Mouse (Mus musculus) heart, embryonic 15.5 days (tissue): ENCODE data around the gene Bcan. TPM values are rescaled to one million over a fixed set of nuclear protein-coding genes. Genes with fewer than 3 reads are reported as not detected.

Experiments
- ATAC-seq: fragments of 200-750 bp; cut with Nextera tagmentation; replicated peaks from 2 replicates; pipeline ENCODE4 v1.8.0; 2017; ENCODE audit warnings: low read depth, moderate TSS enrichment; ENCODE audit not compliant: insufficient number of reproducible peaks, insufficient read depth, low FRiP score
- H3K27ac ChIP-seq: fragments of 300-500 bp; sonication (generic); 2 replicates; pipeline ENCODE4 v1.5.1; 2015; ENCODE audit warnings: mild to moderate bottlenecking, inconsistent platforms
- H3K27me3 ChIP-seq: fragments of 300-500 bp; sonication (generic); 2 replicates; pipeline ENCODE4 v1.6.1; 2015; ENCODE audit warnings: inconsistent platforms
- H3K36me3 ChIP-seq: fragments of 300-500 bp; sonication (generic); 2 replicates; pipeline ENCODE4 v1.6.1; 2015; ENCODE audit warnings: mild to moderate bottlenecking, inconsistent platforms
- H3K4me1 ChIP-seq: fragments of 300-500 bp; sonication (generic); replicated peaks from 2 replicates; pipeline ENCODE4 v1.6.1; 2015; ENCODE audit warnings: inconsistent platforms
- H3K4me2 ChIP-seq: fragments of 300-500 bp; sonication (generic); 2 replicates; pipeline ENCODE4 v1.6.1; 2015; ENCODE audit warnings: inconsistent platforms, mild to moderate bottlenecking, moderate library complexity
- H3K4me3 ChIP-seq: fragments of 300-500 bp; sonication (generic); 2 replicates; pipeline ENCODE4 v1.5.1; 2015; ENCODE audit warnings: mild to moderate bottlenecking, inconsistent platforms
- H3K9ac ChIP-seq: fragments of 300-500 bp; sonication (generic); 2 replicates; pipeline ENCODE4 v1.6.1; 2015; ENCODE audit warnings: mild to moderate bottlenecking, inconsistent platforms
- H3K9me3 ChIP-seq: fragments of 300-500 bp; sonication (generic); replicated peaks from 2 replicates; pipeline ENCODE4 v1.6.1; 2016; ENCODE audit warnings: inconsistent platforms
- WGBS: fragments of 180-500 bp; shearing (Covaris S2); methylation state at CpG from one replicate; pipeline ENCODE4 v1.1.7; 2015; ENCODE audit warnings: mixed read lengths; 5-methylcytosine and 5-hydroxymethylcytosine counted together
- polyA plus RNA-seq: library from polyadenylated mRNA; unstranded; fragments of >200 nt; fragmentation: Nextera tagmentation; extraction: Ambion mirVana; gene quantifications from 2 replicates; pipeline ENCODE4 v1.2.1, GENCODE M21; 2015

Bcan gene
- polyA plus RNA-seq, result 0.24 and 0.34 TPM in 2 replicates

DNA sequence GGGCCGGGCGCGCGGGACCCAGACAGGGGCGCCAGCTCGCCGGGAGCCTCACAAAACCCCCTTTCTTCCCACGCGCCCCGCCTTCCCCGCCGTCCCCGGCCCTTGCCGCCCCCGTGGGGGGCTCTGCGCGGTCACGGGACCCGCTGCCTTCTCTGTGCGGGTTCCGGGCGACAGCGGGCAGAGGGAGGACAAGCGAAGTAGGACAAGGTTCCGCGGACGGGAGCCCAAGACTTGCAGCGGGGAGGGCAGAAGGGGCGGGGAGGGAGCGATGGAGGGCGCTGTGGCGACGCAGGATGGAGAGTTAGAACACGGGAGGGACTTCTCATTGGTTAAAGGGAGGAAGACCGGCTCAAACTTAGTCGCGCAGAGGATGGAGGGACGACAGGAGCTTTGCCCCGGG, at the start of gene Bcan:
TSS of gene Bcan (minus strand) at position 50 of the 400 bp plus-strand sequence.
- Histone ChIP-seq H3K36me3 (no peaks in the 10 kb centered on the region), H3K4me2 (peak within 1 kb of the TSS; percentile 70), H3K4me3 (peak within 1 kb of the TSS; percentile 47), H3K27me3 (peaks cover 99% of the 10 kb centered on the region), H3K27ac (no peak within 1 kb of the TSS), H3K4me1 (peaks cover 34% of the 10 kb centered on the region), H3K9me3 (no peaks in the 10 kb centered on the region), H3K9ac (0 out of 2 replicates have a peak within 1 kb of the TSS, but pooled peaks have one; percentile 6)
- no peak for ATAC-seq
- under 1% methylated on average over 39 of the region's 39 CpGs for WGBS

GRCm38 (mm10) chr3:88049532-88049931, 49.5 kb upstream of the Bcan start:
- Histone ChIP-seq H3K9ac (no peak overlapping the region), H3K4me3 (no peak overlapping the region), H3K4me2 (no peak overlapping the region), H3K36me3 (peaks cover 24% of the 10 kb centered on the region), H3K27me3 (no peaks in the 10 kb centered on the region), H3K27ac (no peak overlapping the region), H3K9me3 (no peaks in the 10 kb centered on the region), H3K4me1 (no peaks in the 10 kb centered on the region)
- no peak for ATAC-seq
- 54% methylated on average over 3 of the region's 3 CpGs for WGBS

- peak within 1 kb of the TSS; percentile 80 for H3K4me2 ChIP-seq
- H3K4me3 ChIP-seq, result peak within 1 kb of the TSS; percentile 70
- peaks cover 10% of the 10 kb centered on the region for H3K4me1 ChIP-seq
- peak within 1 kb of the TSS; percentile 45 for H3K27ac ChIP-seq
- no peaks in the 10 kb centered on the region for H3K36me3 ChIP-seq
- 8% methylated on average over 36 of the region's 36 CpGs for WGBS
- peaks cover 22% of the 10 kb centered on the region for H3K27me3 ChIP-seq
- ATAC-seq, result peak; percentile 88
- H3K9me3 ChIP-seq, result no peaks in the 10 kb centered on the region
- peak within 1 kb of the TSS; percentile 59 for H3K9ac ChIP-seq
These were observed 42.8 kb upstream of the Bcan start, which contains the start of gene Gpatch4 for GRCm38 (mm10) chr3:88042661-88043421. Gene Gpatch4 (plus strand): TSS chr3:88043108.

DNA sequence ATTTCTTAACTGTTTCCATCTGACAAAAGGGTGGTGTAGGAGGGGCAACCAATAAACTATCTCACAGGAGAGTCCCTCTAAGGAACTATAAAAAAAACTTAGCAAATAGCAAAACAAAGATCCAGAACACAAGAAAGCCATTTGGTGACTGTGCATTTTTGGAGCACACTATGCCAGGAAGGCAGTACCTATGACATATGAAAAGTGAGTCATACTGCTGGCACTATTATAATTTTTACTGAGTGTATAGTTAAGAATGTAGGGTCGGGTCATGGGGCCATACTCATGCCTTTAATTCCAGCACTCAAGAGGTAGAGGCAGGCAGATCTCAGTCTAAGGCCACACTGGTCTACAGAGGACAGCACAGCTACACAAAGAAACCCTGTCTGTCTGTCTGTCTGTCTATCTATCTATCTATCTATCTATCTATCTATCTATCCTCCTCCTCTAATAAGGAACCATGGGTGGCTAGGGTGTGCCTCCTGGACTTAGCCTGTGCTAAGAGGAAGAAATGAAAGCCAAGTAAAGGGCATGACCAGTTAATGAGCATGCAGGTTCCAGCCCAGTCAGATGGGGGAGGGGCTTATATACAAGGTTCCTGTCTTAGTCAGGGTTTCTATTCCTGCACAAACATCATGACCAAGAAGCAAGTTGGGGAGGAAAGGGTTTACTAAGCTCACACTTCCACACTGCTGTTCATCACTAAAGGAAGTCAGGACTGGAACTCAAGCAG, 35.7 kb upstream of the Bcan start:
- Histone ChIP-seq H3K4me2 (no peak overlapping the region), H3K4me1 (peaks cover 2% of the 10 kb centered on the region; the same call in 1 of the 2 replicates), H3K9me3 (no peaks in the 10 kb centered on the region), H3K9ac (no peak overlapping the region), H3K27me3 (peaks cover 61% of the 10 kb centered on the region), H3K27ac (no peak overlapping the region), H3K36me3 (no peaks in the 10 kb centered on the region), H3K4me3 (no peak overlapping the region)
- WGBS, result 54% methylated on average over 1 of the region's 1 CpGs
- no peak for ATAC-seq

GRCm38 (mm10) chr3:88033506-88033905, 33.5 kb upstream of the Bcan start:
- ATAC-seq, result no peak
- Histone ChIP-seq H3K36me3 (no peaks in the 10 kb centered on the region), H3K9ac (no peak overlapping the region), H3K9me3 (no peaks in the 10 kb centered on the region), H3K4me3 (no peak overlapping the region), H3K4me1 (peaks cover 5% of the 10 kb centered on the region; the same call in 1 of the 2 replicates), H3K27me3 (peaks cover 54% of the 10 kb centered on the region), H3K27ac (no peak overlapping the region), H3K4me2 (no peak overlapping the region)
- 50% methylated on average over 5 of the region's 5 CpGs for WGBS

DNA sequence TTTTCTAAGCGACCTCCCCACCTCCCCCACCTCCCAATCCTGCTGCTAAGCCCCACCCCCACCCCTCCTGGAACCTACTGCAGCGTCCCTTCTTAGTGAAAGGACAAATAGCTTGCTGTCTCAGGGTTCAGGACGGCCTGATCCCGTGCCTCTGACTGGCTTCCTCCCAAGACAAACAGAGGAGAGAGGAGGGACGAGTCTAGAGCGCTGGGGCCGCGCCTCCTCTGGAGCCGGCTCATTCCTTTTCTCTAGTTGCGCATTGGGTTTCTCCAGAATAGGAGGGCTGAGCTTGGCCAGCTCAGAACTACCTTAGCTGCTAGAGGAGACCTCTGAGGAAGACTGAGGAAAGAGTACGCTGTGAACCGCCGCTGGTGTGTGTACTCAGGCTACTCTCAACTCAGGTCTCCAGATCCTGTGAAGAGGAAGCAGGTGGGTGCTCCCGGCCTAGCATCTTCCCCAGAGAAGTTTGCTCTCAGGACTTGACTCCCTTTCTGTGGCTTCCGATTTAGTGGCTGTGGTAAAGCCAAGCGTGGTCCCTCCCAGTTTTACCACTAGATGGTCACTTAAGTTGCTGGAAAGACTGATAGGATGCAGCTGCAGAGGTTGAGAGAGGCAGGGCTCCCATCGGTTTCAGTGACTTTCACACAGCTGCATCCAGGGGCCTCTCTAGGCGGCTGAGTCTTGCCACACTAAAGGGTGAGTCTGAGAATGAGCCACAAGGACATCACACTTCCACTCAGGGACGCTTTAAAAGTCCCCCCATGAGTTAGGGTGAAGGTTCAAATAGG, 30.8 kb upstream of the Bcan start:
- Histone ChIP-seq H3K9me3 (no peaks in the 10 kb centered on the region), H3K4me1 (peaks cover 5% of the 10 kb centered on the region; the same call in 1 of the 2 replicates), H3K36me3 (no peaks in the 10 kb centered on the region), H3K27ac (no peak overlapping the region), H3K4me2 (peak overlapping the region; percentile 17), H3K4me3 (no peak overlapping the region), H3K27me3 (peaks cover 55% of the 10 kb centered on the region), H3K9ac (no peak overlapping the region)
- WGBS, result 16% methylated on average over 19 of the region's 19 CpGs
- ATAC-seq, result no peak

DNA sequence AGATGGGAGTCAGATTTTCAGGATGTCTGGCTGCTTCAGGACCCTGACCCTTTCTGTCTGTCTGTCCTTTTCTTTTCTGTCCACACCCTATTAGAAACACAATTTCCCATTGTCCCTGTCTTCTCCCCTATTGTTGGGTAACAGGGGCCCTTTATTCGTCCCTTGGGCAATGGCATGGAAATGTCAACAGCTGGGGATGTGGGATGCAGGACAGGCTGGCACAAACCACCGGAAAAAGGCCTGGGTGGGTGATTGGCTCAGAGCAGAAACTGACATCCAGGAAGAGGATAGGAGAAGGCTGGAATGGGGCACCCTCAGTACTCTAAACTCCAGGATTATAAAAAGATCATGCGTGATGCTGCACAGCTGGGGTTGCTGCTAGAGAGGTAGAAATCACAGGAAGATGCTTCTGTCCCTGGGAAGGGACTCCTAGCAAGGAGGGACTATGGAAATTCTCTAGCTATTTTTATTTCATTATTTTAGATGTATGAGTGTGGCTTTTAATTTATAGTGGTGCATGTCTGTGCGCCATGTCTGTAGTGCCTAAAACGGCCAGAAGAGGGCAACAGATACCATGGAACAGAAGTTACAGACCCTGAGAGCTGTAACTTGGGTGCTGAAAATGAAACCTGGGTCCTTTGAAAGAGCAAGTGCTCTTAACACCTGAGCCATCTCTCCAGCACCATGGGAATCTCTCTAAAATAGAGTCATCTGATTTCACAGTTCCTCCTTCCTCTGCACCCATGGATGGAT, 27.6 kb upstream of the Bcan start, which contains the start of gene Hapln2:
TSS of gene Hapln2 (minus strand) at position 150 of the 753 bp plus-strand sequence.
- 48% methylated on average over 5 of the region's 5 CpGs for WGBS
- Histone ChIP-seq H3K9me3 (no peaks in the 10 kb centered on the region), H3K36me3 (no peaks in the 10 kb centered on the region), H3K27me3 (peaks cover 75% of the 10 kb centered on the region), H3K4me1 (peaks cover 19% of the 10 kb centered on the region), H3K4me3 (no peak within 1 kb of the TSS), H3K9ac (no peak within 1 kb of the TSS), H3K27ac (no peak within 1 kb of the TSS), H3K4me2 (no peak within 1 kb of the TSS)
- ATAC-seq, result no peak

DNA sequence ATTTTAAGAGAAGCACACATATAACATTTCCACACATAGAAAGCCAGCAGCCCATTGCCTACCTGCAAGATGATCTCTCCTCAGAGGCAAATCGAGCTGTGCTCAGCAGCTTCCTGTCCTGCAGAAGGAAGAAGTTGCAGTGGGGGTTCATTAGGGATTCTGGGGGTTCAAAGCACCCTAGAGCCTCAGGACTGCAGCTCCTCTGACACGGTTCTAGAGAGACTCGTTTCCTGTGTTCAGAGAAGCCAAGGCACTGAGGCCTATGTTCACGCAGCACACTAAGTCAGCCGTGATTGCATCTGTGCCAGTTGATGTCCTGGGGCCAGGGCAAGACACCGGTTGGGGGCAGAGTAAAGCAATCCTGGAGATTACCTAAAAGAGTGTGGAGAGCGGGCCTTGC, 26.8 kb upstream of the Bcan start:
- H3K36me3 ChIP-seq, result no peaks in the 10 kb centered on the region
- no peak for ATAC-seq
- H3K27me3 ChIP-seq, result peaks cover 75% of the 10 kb centered on the region
- H3K9ac ChIP-seq, result no peak overlapping the region
- H3K4me1 ChIP-seq, result peaks cover 22% of the 10 kb centered on the region
- no peak overlapping the region for H3K4me2 ChIP-seq
- WGBS, result 59% methylated on average over 7 of the region's 7 CpGs
- no peaks in the 10 kb centered on the region for H3K9me3 ChIP-seq
- H3K4me3 ChIP-seq, result no peak overlapping the region
- no peak overlapping the region for H3K27ac ChIP-seq

DNA sequence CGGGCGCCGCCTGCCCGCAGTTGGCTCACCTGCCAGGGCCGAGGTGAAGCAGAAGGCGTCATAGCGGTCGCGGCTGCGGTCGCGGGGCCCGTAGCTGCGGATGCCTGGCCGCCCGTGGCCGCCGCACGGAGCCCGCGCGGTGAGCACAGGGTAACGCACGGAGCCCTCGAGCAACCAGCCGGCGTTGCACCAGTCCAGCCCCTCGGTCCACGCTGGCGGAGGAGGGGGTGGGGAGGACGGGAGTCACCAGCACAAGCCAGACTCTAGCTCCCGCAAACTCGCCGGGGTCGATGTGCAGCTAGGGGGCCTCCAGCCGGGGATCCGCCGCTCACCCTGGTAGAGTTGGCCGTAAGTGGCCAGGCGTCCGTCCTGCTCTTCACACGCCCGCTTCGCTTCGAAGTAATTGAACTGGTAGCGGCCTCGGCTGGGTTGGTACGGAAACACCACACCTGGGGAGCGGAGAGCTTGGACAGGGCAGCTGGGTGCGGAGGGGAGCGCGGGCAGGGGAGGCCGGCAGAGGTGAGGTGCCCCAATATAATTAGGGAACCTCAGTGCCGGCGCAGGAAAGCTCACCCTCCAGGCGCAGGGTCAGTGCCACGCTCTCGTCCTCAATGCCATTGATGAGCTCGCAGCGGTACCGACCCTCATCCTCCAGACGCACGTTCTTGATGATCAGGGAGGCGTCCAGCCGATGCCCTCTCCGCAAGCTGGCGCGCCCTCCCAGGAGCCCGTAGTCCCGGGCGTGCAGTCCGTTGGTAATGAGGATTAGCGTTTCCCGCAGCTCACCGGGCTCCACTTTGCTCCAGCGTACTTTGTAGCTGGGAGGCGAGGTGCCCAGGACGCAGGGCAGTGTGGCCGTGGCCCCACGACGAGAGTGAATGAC, 23.4 kb upstream of the Bcan start:
- Histone ChIP-seq H3K27ac (no peak overlapping the region), H3K9ac (peak overlapping the region; percentile 32; the same call in 1 of the 2 replicates), H3K36me3 (no peaks in the 10 kb centered on the region), H3K27me3 (peaks cover 80% of the 10 kb centered on the region), H3K4me3 (peak overlapping the region; percentile 57), H3K4me2 (peak overlapping the region; percentile 95), H3K4me1 (peaks cover 17% of the 10 kb centered on the region), H3K9me3 (no peaks in the 10 kb centered on the region)
- ATAC-seq, result no peak; the same call in none of the 2 replicates
- WGBS, result under 1% methylated on average over 81 of the region's 81 CpGs
